Mouse (Mus musculus) heart, postnatal 0 days (tissue): Measurements from ENCODE around the gene Wdr90. TPM values are rescaled to one million over a fixed set of nuclear protein-coding genes. Genes with fewer than 3 reads are reported as not detected.
A peak's percentile ranks its signal among the peaks of the same experiment; 100 is the strongest.

Source experiments
- ATAC-seq: fragments of 200-750 bp; cut with Nextera tagmentation; 2 replicates; pipeline ENCODE4 v1.8.0; 2017; ENCODE audit warnings: low read depth, moderate number of reproducible peaks, moderate library complexity; ENCODE audit not compliant: insufficient read depth
- DNase-seq: peaks from one replicate; pipeline ENCODE4 v3.0.0-alpha.2; 2016; ENCODE audit warnings: low spot score
- H3K27ac ChIP-seq: fragments of 300-500 bp; sonication (generic); 2 replicates; pipeline ENCODE4 v1.5.1; 2014; ENCODE audit warnings: low read depth, mild to moderate bottlenecking
- H3K27me3 ChIP-seq: fragments of 300-500 bp; sonication (generic); 2 replicates; pipeline ENCODE4 v1.6.1; 2014; ENCODE audit warnings: low read length, mixed read lengths; ENCODE audit not compliant: control insufficient read depth, insufficient read depth
- H3K36me3 ChIP-seq: fragments of 300-500 bp; sonication (generic); replicated peaks from 2 replicates; pipeline ENCODE4 v1.6.1; 2014; ENCODE audit warnings: low read length, mixed read lengths; ENCODE audit not compliant: control insufficient read depth, insufficient read depth
- H3K4me1 ChIP-seq: fragments of 300-500 bp; sonication (generic); 2 replicates; pipeline ENCODE4 v1.6.1; 2014; ENCODE audit warnings: antibody characterized with exemption; ENCODE audit not compliant: control insufficient read depth, insufficient read depth
- H3K4me2 ChIP-seq: fragments of 300-500 bp; sonication (generic); 2 replicates; pipeline ENCODE4 v1.6.1; 2014; ENCODE audit warnings: low read depth, mild to moderate bottlenecking, low read length, moderate library complexity
- H3K4me3 ChIP-seq: fragments of 300-500 bp; sonication (generic); 2 replicates; pipeline ENCODE4 v1.5.1; 2014; ENCODE audit warnings: low read depth, low read length
- H3K9ac ChIP-seq: fragments of 300-500 bp; sonication (generic); replicated peaks from 2 replicates; pipeline ENCODE4 v1.6.1; 2014; ENCODE audit warnings: low read depth, low read length, mixed read lengths
- H3K9me3 ChIP-seq: fragments of 300-500 bp; sonication (generic); replicated peaks from 2 replicates; pipeline ENCODE4 v1.6.1; 2016; ENCODE audit warnings: low read length; ENCODE audit not compliant: control insufficient read depth
- CTCF ChIP-seq: IDR thresholded peaks from 2 replicates; pipeline ENCODE4 v1.5.1; 2016; ENCODE audit warnings: antibody characterized with exemption, control low read depth, low read depth
- EP300 ChIP-seq: IDR thresholded peaks from 2 replicates; pipeline ENCODE4 v1.6.1; 2016; ENCODE audit warnings: antibody characterized with exemption, low read depth
- WGBS: fragments of 180-500 bp; shearing (Covaris S2); extraction: QIAGEN DNeasy Blood & Tissue Kit; methylation state at CpG from one replicate; pipeline ENCODE4 v1.1.7; 2014; 5-methylcytosine and 5-hydroxymethylcytosine counted together
- polyA plus RNA-seq: library from polyadenylated mRNA; unstranded; fragments of >200 nt; fragmentation: Nextera tagmentation; extraction: Ambion mirVana; gene quantifications from 2 replicates; pipeline ENCODE4 v1.2.1, GENCODE M21; 2015
- total RNA-seq: library from RNA; depleted of rRNA; stranded (reverse); fragments of >200 nt; gene quantifications from 2 replicates; pipeline ENCODE4 v1.2.3, GENCODE M21; 2014; ENCODE audit warnings: low replicate concordance

The Wdr90 gene
- total and polyA plus RNA-seq, 2 experiments from 2014 or later: 4.2 to 19.3 TPM

GRCm38 (mm10) chr17:25864311-25864710 is 3.0 kb upstream of the Wdr90 start:
- no peak for ATAC-seq
- Histone ChIP-seq H3K9ac (no peak overlapping the region), H3K4me1 (peaks cover 21% of the 10 kb centered on the region), H3K36me3 (peaks cover 17% of the 10 kb centered on the region), H3K9me3 (no peaks in the 10 kb centered on the region), H3K27ac (no peak overlapping the region), H3K27me3 (no peaks in the 10 kb centered on the region), H3K4me3 (no peak overlapping the region), H3K4me2 (no peak overlapping the region)
- TF ChIP-seq CTCF (no peak), EP300 (no peak)
- WGBS: 76% methylated on average over 14 of the region's 14 CpGs
- no peak for DNase-seq

GRCm38 (mm10) chr17:25863681-25864080 is 2.4 kb upstream of the Wdr90 start:
- no peak overlapping the region for H3K4me2 ChIP-seq
- DNase-seq (no peak), ATAC-seq (no peak)
- H3K36me3 ChIP-seq: peaks cover 17% of the 10 kb centered on the region
- H3K4me1 ChIP-seq: peaks cover 21% of the 10 kb centered on the region
- TF ChIP-seq EP300: no peak
- TF ChIP-seq CTCF: no peak
- no peaks in the 10 kb centered on the region for H3K27me3 ChIP-seq
- WGBS: 88% methylated on average over 6 of the region's 6 CpGs
- no peak overlapping the region for H3K9ac ChIP-seq
- H3K27ac ChIP-seq: no peak overlapping the region
- no peaks in the 10 kb centered on the region for H3K9me3 ChIP-seq
- no peak overlapping the region for H3K4me3 ChIP-seq

DNA sequence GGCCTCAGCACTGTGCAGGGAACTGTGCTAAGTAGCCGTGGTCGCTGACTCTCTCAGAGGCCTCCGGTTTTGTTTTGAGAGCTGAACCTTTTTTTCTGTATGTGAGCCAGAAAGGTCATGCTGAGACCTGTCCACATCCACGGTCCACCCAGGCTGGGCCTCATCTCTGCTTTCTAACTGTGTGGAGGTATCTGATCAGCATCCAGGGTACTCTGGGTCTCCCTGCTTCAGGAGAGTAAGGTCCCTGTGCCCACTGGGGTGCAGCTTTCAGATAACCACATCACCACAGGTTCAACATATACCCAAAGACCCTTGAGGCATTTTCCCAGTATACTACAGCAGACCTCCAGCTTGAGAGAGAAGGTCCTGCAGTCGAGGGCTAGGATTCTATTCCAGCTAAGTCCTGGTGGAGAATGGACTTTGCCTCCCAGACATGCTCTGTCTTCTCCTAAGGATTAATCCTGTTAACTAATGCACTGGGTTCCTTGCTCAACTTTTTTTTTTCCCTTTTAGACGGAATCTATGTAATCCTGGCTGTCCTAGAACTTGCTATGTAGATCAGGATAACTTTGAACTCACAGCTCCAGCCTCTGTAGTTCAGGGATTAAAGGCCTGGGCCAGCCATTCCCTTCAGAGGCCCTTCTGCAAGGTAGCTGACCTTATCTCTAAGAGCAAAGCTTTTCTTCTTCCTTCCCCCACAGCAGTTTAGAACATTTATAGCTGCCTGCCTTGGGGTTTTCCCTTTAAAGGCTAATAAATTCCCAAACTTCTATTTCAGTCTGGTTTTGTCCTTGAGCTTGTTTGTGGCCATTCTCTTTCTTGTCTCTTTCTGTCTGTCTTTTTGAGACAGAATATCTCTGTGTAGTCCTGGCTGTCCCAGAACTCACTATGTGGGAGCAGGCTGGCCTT is 657 bp upstream of the Wdr90 start:
- Histone ChIP-seq H3K9me3 (no peaks in the 10 kb centered on the region), H3K9ac (peak overlapping the region; percentile 40), H3K4me2 (peak overlapping the region; percentile 78), H3K27me3 (no peaks in the 10 kb centered on the region), H3K4me1 (peaks cover 21% of the 10 kb centered on the region), H3K27ac (peak overlapping the region; percentile 61), H3K4me3 (peak overlapping the region; percentile 55), H3K36me3 (peaks cover 17% of the 10 kb centered on the region)
- no peak for DNase-seq
- no peak for TF ChIP-seq CTCF
- no peak for TF ChIP-seq EP300
- 9% methylated on average over 6 of the region's 6 CpGs for WGBS
- no peak for ATAC-seq

DNA sequence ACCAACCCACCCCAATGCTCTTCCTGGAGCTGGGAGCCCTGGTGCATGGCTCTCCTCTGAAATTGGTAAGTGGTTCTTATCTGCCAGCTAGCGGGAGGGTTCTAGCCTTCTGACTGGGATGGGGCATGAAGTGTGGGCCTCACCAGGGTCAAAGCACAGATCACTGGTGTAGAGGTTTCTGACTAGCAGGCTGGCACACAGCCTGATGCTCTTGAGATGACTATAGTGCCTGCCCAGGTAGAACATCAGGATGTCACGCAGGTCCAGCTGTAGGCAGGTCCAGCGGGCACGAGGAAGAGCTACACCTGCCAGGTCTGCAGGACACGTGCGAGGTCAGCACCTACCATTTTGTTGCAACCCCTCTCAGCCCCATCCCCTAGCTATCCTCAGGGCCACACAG is 1.1 kb downstream of the Wdr90 start:
- ATAC-seq (no peak), DNase-seq (no peak)
- H3K27me3 ChIP-seq: no peaks in the 10 kb centered on the region
- no peak overlapping the region for H3K4me2 ChIP-seq
- peaks cover 17% of the 10 kb centered on the region for H3K36me3 ChIP-seq
- no peak overlapping the region for H3K27ac ChIP-seq
- H3K4me3 ChIP-seq: no peak overlapping the region
- TF ChIP-seq EP300: no peak
- TF ChIP-seq CTCF: no peak
- no peaks in the 10 kb centered on the region for H3K9me3 ChIP-seq
- no peak overlapping the region for H3K9ac ChIP-seq
- peaks cover 9% of the 10 kb centered on the region for H3K4me1 ChIP-seq
- 84% methylated on average over 6 of the region's 6 CpGs for WGBS

DNA sequence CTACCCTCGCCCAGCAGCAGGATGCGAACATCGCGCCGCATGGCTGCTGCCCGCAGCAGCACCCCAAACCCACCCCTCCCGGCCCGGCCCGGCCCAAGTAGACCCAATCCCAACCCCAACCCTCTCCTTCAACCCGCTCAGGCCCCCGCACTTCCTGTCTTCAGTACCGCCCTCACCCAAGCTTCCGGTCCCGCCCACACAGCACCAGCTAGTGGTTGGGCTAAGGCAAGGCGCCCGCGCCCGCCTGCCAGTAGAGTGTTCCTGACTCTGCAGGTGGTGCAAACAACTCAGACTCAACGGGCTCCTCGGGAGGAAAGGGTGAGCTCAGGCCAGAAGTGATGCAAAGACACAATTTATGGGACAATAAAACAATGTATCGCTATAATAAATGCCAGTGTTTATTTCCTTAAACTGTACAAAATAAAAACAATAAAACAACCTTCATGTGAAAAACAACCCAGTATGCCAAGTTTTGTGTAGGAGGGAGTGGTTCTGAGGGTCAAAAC is 16.9 kb downstream of the Wdr90 start, which contains the start of gene Rhot2:
Rhot2 (minus strand) TSS at position 456 of the 506 bp plus-strand sequence.
- 1% methylated on average over 21 of the region's 21 CpGs for WGBS
- peak within 1 kb of the TSS; percentile 93 for H3K27ac ChIP-seq
- peaks cover 12% of the 10 kb centered on the region; the same call in 1 of the 2 replicates for H3K4me1 ChIP-seq
- DNase-seq (peak; percentile 92), ATAC-seq (peak; percentile 95)
- no peaks in the 10 kb centered on the region for H3K9me3 ChIP-seq
- peak within 1 kb of the TSS; percentile 80 for H3K4me3 ChIP-seq
- no peaks in the 10 kb centered on the region for H3K27me3 ChIP-seq
- H3K9ac ChIP-seq: peak within 1 kb of the TSS; percentile 84
- TF ChIP-seq EP300: peak; percentile 71
- TF ChIP-seq CTCF: peak; percentile 74
- peaks cover 38% of the 10 kb centered on the region for H3K36me3 ChIP-seq
- peak within 1 kb of the TSS; percentile 93 for H3K4me2 ChIP-seq
